Mouse (Mus musculus) spleen, postnatal 0 days (tissue): ENCODE measurements around the gene Ambn. TPM values are rescaled to one million over a fixed set of nuclear protein-coding genes. Genes with fewer than 3 reads are reported as not detected.

Experiments
- polyA plus RNA-seq: library from polyadenylated mRNA; unstranded; fragments of >200 nt; fragmentation: Nextera tagmentation; extraction: Ambion mirVana; gene quantifications from 2 replicates; pipeline ENCODE4 v1.2.1, GENCODE M21; 2015

Ambn gene
- polyA plus RNA-seq = not detected in 2 replicates

GRCm38 (mm10) chr5:88455691-88456090, at the start of gene Ambn:
TSS of gene Ambn (plus strand) at chr5:88455991.

GRCm38 (mm10) chr5:88487675-88488074, 31.9 kb downstream of the Ambn start, which contains the start of gene Enam:
TSS of gene Enam (plus strand) at chr5:88487975.

Other genes starting within 250 kb of the Ambn start
- gene Gm7714, start 187.1 kb upstream of the Ambn start, polyA plus RNA-seq = not detected in 2 replicates
- gene Prol1, start 138.7 kb upstream of the Ambn start, polyA plus RNA-seq = not detected in 2 replicates
- gene Amtn, start 79.9 kb upstream of the Ambn start, polyA plus RNA-seq = not detected in 2 replicates
- not detected in 2 replicates for gene Enam, start 32.0 kb downstream of the Ambn start, polyA plus RNA-seq
- 0.24 TPM in 1 of 2 replicates, not detected in the other for gene Jchain, start 71.9 kb downstream of the Ambn start, polyA plus RNA-seq
- 43.5 and 45.1 TPM in 2 replicates for gene Utp3, start 98.5 kb downstream of the Ambn start, polyA plus RNA-seq
- gene Rufy3, start 109.0 kb downstream of the Ambn start, polyA plus RNA-seq = 4.5 and 5.1 TPM in 2 replicates
- gene Grsf1, start 220.2 kb downstream of the Ambn start, polyA plus RNA-seq = 36.8 and 37.5 TPM in 2 replicates